Mouse (Mus musculus): ENCODE results near the gene Psg19. TPM values are rescaled to one million over a fixed set of nuclear protein-coding genes. Genes with fewer than 3 reads are reported as not detected.

Psg19 gene
- polyA plus RNA-seq (2015; fragmentation: Nextera tagmentation; extraction: Ambion mirVana): not detected in 2 replicates

GRCm38 (mm10) chr7:18798420-18798819 lies at the start of gene Psg19:
Psg19 (minus strand) TSS chr7:18798520.
- Histone ChIP-seq H3K27me3 (ENCODE audit: insufficient read depth, low read length) (no peaks in the 10 kb centered on the region), H3K27ac (ENCODE audit: low read length) (no peak within 1 kb of the TSS), H3K4me1 (ENCODE audit: insufficient read depth, low read length) (no peaks in the 10 kb centered on the region), H3K36me3 (ENCODE audit: insufficient read depth, low read length) (no peaks in the 10 kb centered on the region), H3K4me2 (replicated peaks; ENCODE audit: low read depth, low read length) (no peak within 1 kb of the TSS), H3K9ac (replicated peaks; ENCODE audit: low read length) (no peak within 1 kb of the TSS), H3K4me3 (ENCODE audit: low read length) (no peak within 1 kb of the TSS), H3K9me3 (ENCODE audit: low read length) (no peaks in the 10 kb centered on the region)
- WGBS: 75% methylated on average over 1 of the region's 1 CpGs
- ATAC-seq (ENCODE audit: low FRiP score, low TSS enrichment): no peak

DNA sequence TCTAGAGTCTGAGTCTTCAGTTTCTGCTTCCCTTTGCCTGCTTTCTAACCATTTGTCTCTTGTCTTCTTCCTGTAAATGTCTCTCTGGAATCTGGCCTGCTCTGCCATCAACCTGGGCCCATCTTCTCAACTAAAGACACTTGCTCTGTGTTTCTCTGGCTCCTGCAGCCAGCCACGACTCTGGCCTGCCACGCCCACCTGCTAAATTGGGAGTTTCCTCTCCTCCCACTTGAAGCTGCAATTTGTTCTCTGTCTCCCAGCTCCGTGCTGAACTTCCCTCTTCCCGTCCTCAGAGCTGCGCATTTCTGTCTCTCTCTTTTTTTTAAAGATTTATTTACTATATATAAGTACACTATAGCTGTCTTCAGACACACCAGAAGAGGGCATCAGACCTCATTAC lies 46.5 kb upstream of the Psg19 start:
- H3K9ac ChIP-seq (replicated peaks; ENCODE audit: low read length): no peak overlapping the region
- 19% methylated on average over 5 of the region's 5 CpGs for WGBS

DNA sequence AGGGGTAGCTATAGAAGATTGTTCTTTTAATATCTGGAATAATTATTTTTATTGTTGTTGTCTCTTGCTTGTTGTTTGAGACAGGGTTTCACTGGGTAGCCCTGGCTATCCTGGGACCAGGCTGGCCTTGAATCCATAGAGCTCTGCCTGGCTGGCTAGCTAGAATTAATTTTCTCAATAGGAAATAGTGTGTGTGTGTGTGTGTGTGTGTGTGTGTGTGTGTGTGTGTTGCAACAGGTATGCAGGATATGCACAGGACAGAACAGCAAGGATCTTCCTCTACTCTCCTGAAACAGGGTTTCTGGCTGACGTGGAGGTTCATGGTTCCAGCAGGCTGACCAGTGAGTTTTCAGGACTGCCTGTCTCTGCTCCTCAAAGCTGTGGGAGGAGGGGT lies 42.9 kb upstream of the Psg19 start:
- Histone ChIP-seq H3K27ac (ENCODE audit: low read length) (peak overlapping the region; percentile 66), H3K9me3 (ENCODE audit: low read length) (no peaks in the 10 kb centered on the region), H3K27me3 (ENCODE audit: insufficient read depth, low read length) (no peaks in the 10 kb centered on the region), H3K4me3 (ENCODE audit: low read length) (peak overlapping the region; percentile 28), H3K4me2 (replicated peaks; ENCODE audit: low read depth, low read length) (peak overlapping the region; percentile 43), H3K36me3 (ENCODE audit: insufficient read depth, low read length) (no peaks in the 10 kb centered on the region), H3K9ac (replicated peaks; ENCODE audit: low read length) (no peak overlapping the region), H3K4me1 (ENCODE audit: insufficient read depth, low read length) (peaks cover 2% of the 10 kb centered on the region; the same call in 1 of the 2 replicates)
- ATAC-seq (ENCODE audit: low FRiP score, low TSS enrichment): peak; percentile 46
- 80% methylated on average over 1 of the region's 1 CpGs for WGBS

More for the DNA sequence above, 46.5 kb upstream of the Psg19 start:
- Histone ChIP-seq H3K9me3 (ENCODE audit: low read length) (no peaks in the 10 kb centered on the region), H3K4me1 (ENCODE audit: insufficient read depth, low read length) (peaks cover 2% of the 10 kb centered on the region; the same call in 1 of the 2 replicates), H3K27me3 (ENCODE audit: insufficient read depth, low read length) (no peaks in the 10 kb centered on the region), H3K4me3 (ENCODE audit: low read length) (no peak overlapping the region), H3K36me3 (ENCODE audit: insufficient read depth, low read length) (no peaks in the 10 kb centered on the region), H3K27ac (ENCODE audit: low read length) (no peak overlapping the region), H3K4me2 (replicated peaks; ENCODE audit: low read depth, low read length) (no peak overlapping the region)
- ATAC-seq (ENCODE audit: low FRiP score, low TSS enrichment): no peak

- Histone ChIP-seq H3K9ac (replicated peaks; ENCODE audit: low read length) (peak overlapping the region; percentile 68), H3K36me3 (ENCODE audit: insufficient read depth, low read length) (no peaks in the 10 kb centered on the region)
- 4% methylated on average over 14 of the region's 17 CpGs for WGBS
Observed at GRCm38 (mm10) chr7:18840386-18841173, 42.3 kb upstream of the Psg19 start.

DNA sequence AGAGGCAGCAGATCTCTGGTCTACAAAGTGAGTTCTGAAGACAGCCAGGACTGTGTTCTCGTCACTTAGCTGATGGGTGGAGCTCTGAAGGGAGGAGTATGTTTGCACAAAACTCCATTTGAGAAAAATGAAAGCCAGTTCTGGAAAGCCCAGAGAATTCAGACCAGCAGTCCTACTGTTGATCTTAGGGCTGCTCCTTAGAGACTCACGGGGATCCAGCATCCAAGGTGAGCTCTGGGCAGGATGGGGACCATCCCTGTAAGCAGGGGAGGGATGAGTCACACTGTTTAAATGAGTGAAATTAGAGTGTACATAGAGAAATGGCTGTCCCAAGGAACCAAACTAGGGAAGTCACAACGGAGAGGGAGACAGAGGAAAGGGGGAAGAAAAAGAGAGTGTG lies 41.5 kb upstream of the Psg19 start, which contains the start of gene Mill2:
Mill2 (plus strand) TSS at position 102 of the 400 bp plus-strand sequence.
- Histone ChIP-seq H3K9ac (replicated peaks; ENCODE audit: low read length) (peak within 1 kb of the TSS; percentile 68), H3K4me1 (ENCODE audit: insufficient read depth, low read length) (peaks cover 2% of the 10 kb centered on the region; the same call in 1 of the 2 replicates), H3K4me2 (replicated peaks; ENCODE audit: low read depth, low read length) (peak within 1 kb of the TSS; percentile 54), H3K27me3 (ENCODE audit: insufficient read depth, low read length) (no peaks in the 10 kb centered on the region), H3K36me3 (ENCODE audit: insufficient read depth, low read length) (no peaks in the 10 kb centered on the region), H3K4me3 (ENCODE audit: low read length) (peak within 1 kb of the TSS; percentile 39), H3K27ac (ENCODE audit: low read length) (peak within 1 kb of the TSS; percentile 95), H3K9me3 (ENCODE audit: low read length) (no peaks in the 10 kb centered on the region)
- 20% methylated on average over 3 of the region's 3 CpGs for WGBS
- ATAC-seq (ENCODE audit: low FRiP score, low TSS enrichment): peak; percentile 34; the same call in 1 of the 2 replicates

More at GRCm38 (mm10) chr7:18840386-18841173, 42.3 kb upstream of the Psg19 start:
- Histone ChIP-seq H3K4me2 (replicated peaks; ENCODE audit: low read depth, low read length) (peak overlapping the region; percentile 54), H3K4me1 (ENCODE audit: insufficient read depth, low read length) (peaks cover 2% of the 10 kb centered on the region; the same call in 1 of the 2 replicates), H3K27ac (ENCODE audit: low read length) (peak overlapping the region; percentile 95), H3K9me3 (ENCODE audit: low read length) (no peaks in the 10 kb centered on the region), H3K27me3 (ENCODE audit: insufficient read depth, low read length) (no peaks in the 10 kb centered on the region), H3K4me3 (ENCODE audit: low read length) (peak overlapping the region; percentile 39)
- ATAC-seq (ENCODE audit: low FRiP score, low TSS enrichment): peak; percentile 94

DNA sequence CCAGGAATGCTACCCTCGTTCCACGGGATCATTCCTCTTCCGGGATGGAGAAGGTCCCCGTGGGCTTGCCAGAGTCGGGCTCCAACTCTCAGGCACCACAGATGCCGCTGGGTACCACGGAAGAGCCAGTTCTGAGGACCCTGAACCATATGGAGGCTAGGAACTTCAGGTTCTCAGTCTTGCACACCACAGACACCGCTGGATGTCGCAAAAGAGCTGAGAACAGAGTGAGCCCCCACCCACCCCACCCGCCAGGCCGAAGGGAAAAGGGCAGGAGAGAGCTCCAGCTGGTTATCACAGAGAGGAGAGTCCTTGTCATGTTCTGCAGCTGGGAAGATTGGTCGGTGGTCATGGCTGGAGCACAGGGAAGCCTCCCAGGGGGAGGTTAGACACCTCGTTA lies 34.0 kb upstream of the Psg19 start:
- ATAC-seq (ENCODE audit: low FRiP score, low TSS enrichment): no peak
- no peak overlapping the region for H3K9ac ChIP-seq (replicated peaks; ENCODE audit: low read length)
- no peak overlapping the region for H3K27ac ChIP-seq (ENCODE audit: low read length)
- no peaks in the 10 kb centered on the region for H3K4me1 ChIP-seq (ENCODE audit: insufficient read depth, low read length)
- no peaks in the 10 kb centered on the region for H3K9me3 ChIP-seq (ENCODE audit: low read length)
- H3K4me2 ChIP-seq (replicated peaks; ENCODE audit: low read depth, low read length): no peak overlapping the region
- H3K36me3 ChIP-seq (ENCODE audit: insufficient read depth, low read length): no peaks in the 10 kb centered on the region
- 39% methylated on average over 13 of the region's 13 CpGs for WGBS
- no peaks in the 10 kb centered on the region for H3K27me3 ChIP-seq (ENCODE audit: insufficient read depth, low read length)
- no peak overlapping the region for H3K4me3 ChIP-seq (ENCODE audit: low read length)

- ATAC-seq (ENCODE audit: low FRiP score, low TSS enrichment): no peak
- no peaks in the 10 kb centered on the region for H3K27me3 ChIP-seq (ENCODE audit: insufficient read depth, low read length)
- H3K4me1 ChIP-seq (ENCODE audit: insufficient read depth, low read length): no peaks in the 10 kb centered on the region
- WGBS: 87% methylated on average over 7 of the region's 7 CpGs
- no peak overlapping the region for H3K9ac ChIP-seq (replicated peaks; ENCODE audit: low read length)
- H3K4me2 ChIP-seq (replicated peaks; ENCODE audit: low read depth, low read length): no peak overlapping the region
- H3K36me3 ChIP-seq (ENCODE audit: insufficient read depth, low read length): no peaks in the 10 kb centered on the region
- H3K9me3 ChIP-seq (ENCODE audit: low read length): no peaks in the 10 kb centered on the region
- H3K4me3 ChIP-seq (ENCODE audit: low read length): no peak overlapping the region
- H3K27ac ChIP-seq (ENCODE audit: low read length): no peak overlapping the region
Observed at GRCm38 (mm10) chr7:18829545-18829944, 31.2 kb upstream of the Psg19 start.

- ATAC-seq (ENCODE audit: low FRiP score, low TSS enrichment): no peak
- Histone ChIP-seq H3K9me3 (ENCODE audit: low read length) (no peaks in the 10 kb centered on the region), H3K4me1 (ENCODE audit: insufficient read depth, low read length) (no peaks in the 10 kb centered on the region), H3K27ac (ENCODE audit: low read length) (no peak overlapping the region), H3K4me2 (replicated peaks; ENCODE audit: low read depth, low read length) (no peak overlapping the region), H3K4me3 (ENCODE audit: low read length) (no peak overlapping the region), H3K36me3 (ENCODE audit: insufficient read depth, low read length) (no peaks in the 10 kb centered on the region), H3K9ac (replicated peaks; ENCODE audit: low read length) (no peak overlapping the region), H3K27me3 (ENCODE audit: insufficient read depth, low read length) (no peaks in the 10 kb centered on the region)
- WGBS: 68% methylated on average over 9 of the region's 9 CpGs
Observed at GRCm38 (mm10) chr7:18828592-18828991, 30.3 kb upstream of the Psg19 start.

DNA sequence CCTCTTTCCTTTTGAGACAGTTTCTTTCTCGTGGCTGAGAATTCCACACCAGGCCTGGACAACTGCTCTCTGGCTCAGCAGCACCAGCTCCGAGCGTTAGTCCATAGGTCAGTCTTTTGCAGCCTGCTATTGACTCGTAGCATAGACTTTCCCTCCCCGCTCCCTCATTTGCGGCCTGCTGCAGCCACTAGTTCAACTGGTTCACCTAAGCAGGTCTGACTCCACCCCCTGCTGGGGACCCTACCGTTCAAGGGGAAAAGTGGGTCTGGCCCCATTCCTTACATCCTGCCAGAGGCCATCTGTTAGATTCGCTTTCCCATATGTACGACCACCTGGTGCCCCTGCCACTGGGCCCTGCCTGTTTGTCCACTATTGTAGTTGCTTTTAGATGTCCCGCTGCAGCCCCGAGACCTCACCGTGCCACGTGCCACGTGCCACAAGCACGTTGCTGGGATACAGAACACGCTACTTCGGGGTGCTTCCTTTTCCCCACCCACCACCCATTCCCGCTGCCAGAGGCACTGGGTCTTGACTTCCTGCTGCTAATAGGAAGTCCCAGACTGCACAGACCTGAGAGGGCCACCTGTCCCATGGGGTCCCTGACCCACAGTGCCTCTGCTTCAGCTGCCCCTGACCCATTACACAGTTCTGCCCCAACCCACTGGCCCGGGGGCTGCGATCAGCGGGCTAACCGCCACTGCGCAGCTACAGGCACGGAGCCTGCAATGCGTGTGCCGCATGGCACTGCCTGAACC lies 29.6 kb upstream of the Psg19 start:
- no peak overlapping the region for H3K4me2 ChIP-seq (replicated peaks; ENCODE audit: low read depth, low read length)
- H3K27me3 ChIP-seq (ENCODE audit: insufficient read depth, low read length): no peaks in the 10 kb centered on the region
- H3K4me1 ChIP-seq (ENCODE audit: insufficient read depth, low read length): no peaks in the 10 kb centered on the region
- no peak for ATAC-seq (ENCODE audit: low FRiP score, low TSS enrichment)
- no peaks in the 10 kb centered on the region for H3K36me3 ChIP-seq (ENCODE audit: insufficient read depth, low read length)
- no peak overlapping the region for H3K9ac ChIP-seq (replicated peaks; ENCODE audit: low read length)
- WGBS: 68% methylated on average over 26 of the region's 26 CpGs
- no peak overlapping the region for H3K4me3 ChIP-seq (ENCODE audit: low read length)
- H3K27ac ChIP-seq (ENCODE audit: low read length): no peak overlapping the region
- no peaks in the 10 kb centered on the region for H3K9me3 ChIP-seq (ENCODE audit: low read length)
